Mouse (Mus musculus): ENCODE data around the gene 4930432M17Rik. TPM values are rescaled to one million over a fixed set of nuclear protein-coding genes. Genes with fewer than 3 reads are reported as not detected.
A peak's percentile ranks its signal among the peaks of the same experiment; 100 is the strongest.

4930432M17Rik gene
- total and polyA plus RNA-seq, 2 experiments from 2014 or later: not detected

DNA sequence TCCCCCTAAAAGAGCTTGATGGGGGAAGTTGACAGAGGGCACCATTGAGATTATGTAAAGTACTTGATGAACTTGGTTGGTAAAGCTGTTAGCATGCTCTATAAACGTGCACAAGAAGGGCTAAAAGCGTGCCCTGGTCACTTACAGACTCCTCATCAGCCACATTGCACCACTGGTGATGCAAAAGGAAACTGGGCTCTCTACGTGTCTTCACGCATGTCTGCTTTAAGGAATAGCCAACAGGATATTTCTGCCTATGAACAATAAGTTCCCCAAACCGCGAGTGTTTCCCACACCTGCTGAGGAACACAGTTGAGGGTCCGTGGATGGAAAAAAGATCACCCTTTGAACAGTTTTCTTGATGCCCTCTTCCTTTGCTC lies 51.1 kb downstream of the 4930432M17Rik start:
- 65% methylated on average over 7 of the region's 7 CpGs for WGBS
- Histone ChIP-seq H3K36me3 (replicated peaks; ENCODE audit: control insufficient read depth, insufficient read depth, low read length) (no peaks in the 10 kb centered on the region), H3K27ac (ENCODE audit: low read depth) (no peak overlapping the region), H3K9me3 (replicated peaks; ENCODE audit: control insufficient read depth, low read length) (no peaks in the 10 kb centered on the region), H3K27me3 (ENCODE audit: control insufficient read depth, insufficient read depth, low read length) (no peaks in the 10 kb centered on the region), H3K4me2 (ENCODE audit: low read depth, low read length) (no peak overlapping the region), H3K4me3 (ENCODE audit: low read depth, low read length) (no peak overlapping the region), H3K4me1 (ENCODE audit: control insufficient read depth, insufficient read depth) (0 out of 2 replicates have a peak, but pooled peaks cover 8% of the 10 kb centered on the region), H3K9ac (replicated peaks; ENCODE audit: low read depth, low read length) (no peak overlapping the region)
- TF ChIP-seq EP300 (IDR thresholded peaks at IDR 0.05; ENCODE audit: low read depth) (no peak), CTCF (IDR thresholded peaks at IDR 0.05; ENCODE audit: low read depth) (no peak)
- ATAC-seq (ENCODE audit: insufficient read depth, low read depth): no peak
- DNase-seq (ENCODE audit: low spot score): no peak

- Histone ChIP-seq H3K4me1 (ENCODE audit: control insufficient read depth, insufficient read depth) (0 out of 2 replicates have a peak, but pooled peaks cover 8% of the 10 kb centered on the region), H3K9me3 (replicated peaks; ENCODE audit: control insufficient read depth, low read length) (no peaks in the 10 kb centered on the region), H3K9ac (replicated peaks; ENCODE audit: low read depth, low read length) (peak within 1 kb of the TSS; percentile 47), H3K27ac (ENCODE audit: low read depth) (peak within 1 kb of the TSS; percentile 56), H3K27me3 (ENCODE audit: control insufficient read depth, insufficient read depth, low read length) (no peaks in the 10 kb centered on the region), H3K4me2 (ENCODE audit: low read depth, low read length) (peak within 1 kb of the TSS; percentile 84), H3K36me3 (replicated peaks; ENCODE audit: control insufficient read depth, insufficient read depth, low read length) (no peaks in the 10 kb centered on the region), H3K4me3 (ENCODE audit: low read depth, low read length) (peak within 1 kb of the TSS; percentile 69)
- TF ChIP-seq CTCF (IDR thresholded peaks at IDR 0.05; ENCODE audit: low read depth) (peak; percentile 68), EP300 (IDR thresholded peaks at IDR 0.05; ENCODE audit: low read depth) (peak; percentile 48; the same call in 1 of the 2 replicates)
- peak; percentile 83 for ATAC-seq (ENCODE audit: insufficient read depth, low read depth)
- peak; percentile 67 for DNase-seq (ENCODE audit: low spot score)
- under 1% methylated on average over 59 of the region's 73 CpGs for WGBS
Measured at GRCm38 (mm10) chr3:121722971-121723844, 52.6 kb downstream of the 4930432M17Rik start, which contains the start of gene F3. Gene F3 (plus strand): TSS chr3:121723537.

DNA sequence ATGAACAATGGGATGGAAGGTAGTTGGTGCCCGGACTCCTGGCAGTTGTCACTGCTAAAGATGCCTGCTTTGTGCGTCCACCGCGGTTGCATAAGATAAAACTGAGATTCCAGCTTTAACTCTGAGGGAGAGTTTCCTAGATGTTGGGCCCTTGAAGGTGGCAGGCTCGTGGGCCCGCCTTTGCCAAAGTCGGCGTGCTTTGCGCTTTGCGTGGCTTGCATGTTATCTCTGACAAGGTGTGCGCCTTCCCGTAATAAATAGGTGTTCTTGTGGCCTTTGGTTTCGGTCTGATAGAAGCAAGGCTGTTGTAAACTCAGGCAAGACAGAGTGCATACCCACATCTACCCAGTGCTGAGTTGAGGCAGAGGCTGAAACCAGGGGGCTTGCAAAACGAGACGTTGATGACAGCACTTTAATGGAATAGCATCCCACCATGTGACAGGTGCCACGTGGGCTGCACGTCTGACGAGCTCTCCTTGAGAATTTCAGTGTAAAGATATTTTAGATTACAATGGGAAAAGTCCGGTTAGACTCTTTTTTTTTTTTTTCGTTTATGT lies 53.5 kb downstream of the 4930432M17Rik start:
- Histone ChIP-seq H3K27me3 (ENCODE audit: control insufficient read depth, insufficient read depth, low read length) (no peaks in the 10 kb centered on the region), H3K9ac (replicated peaks; ENCODE audit: low read depth, low read length) (peak overlapping the region; percentile 47), H3K27ac (ENCODE audit: low read depth) (peak overlapping the region; percentile 56), H3K36me3 (replicated peaks; ENCODE audit: control insufficient read depth, insufficient read depth, low read length) (no peaks in the 10 kb centered on the region; the same call in 1 of the 2 replicates), H3K4me1 (ENCODE audit: control insufficient read depth, insufficient read depth) (0 out of 2 replicates have a peak, but pooled peaks cover 8% of the 10 kb centered on the region), H3K4me2 (ENCODE audit: low read depth, low read length) (peak overlapping the region; percentile 84), H3K4me3 (ENCODE audit: low read depth, low read length) (peak overlapping the region; percentile 69), H3K9me3 (replicated peaks; ENCODE audit: control insufficient read depth, low read length) (no peaks in the 10 kb centered on the region)
- TF ChIP-seq CTCF (IDR thresholded peaks at IDR 0.05; ENCODE audit: low read depth): no peak
- TF ChIP-seq EP300 (IDR thresholded peaks at IDR 0.05; ENCODE audit: low read depth): no peak
- ATAC-seq (ENCODE audit: insufficient read depth, low read depth) (peak; percentile 30; the same call in 1 of the 2 replicates), DNase-seq (ENCODE audit: low spot score) (no peak)
- WGBS: 4% methylated on average over 20 of the region's 20 CpGs

GRCm38 (mm10) chr3:121724553-121724952 lies 54.0 kb downstream of the 4930432M17Rik start:
- DNase-seq (ENCODE audit: low spot score) (no peak), ATAC-seq (ENCODE audit: insufficient read depth, low read depth) (no peak)
- TF ChIP-seq CTCF (IDR thresholded peaks at IDR 0.05; ENCODE audit: low read depth): no peak
- TF ChIP-seq EP300 (IDR thresholded peaks at IDR 0.05; ENCODE audit: low read depth): no peak
- H3K27ac ChIP-seq (ENCODE audit: low read depth): peak overlapping the region; percentile 55; the same call in 1 of the 2 replicates
- H3K4me3 ChIP-seq (ENCODE audit: low read depth, low read length): peak overlapping the region; percentile 69
- H3K4me1 ChIP-seq (ENCODE audit: control insufficient read depth, insufficient read depth): 0 out of 2 replicates have a peak, but pooled peaks cover 8% of the 10 kb centered on the region
- H3K4me2 ChIP-seq (ENCODE audit: low read depth, low read length): peak overlapping the region; percentile 84
- H3K36me3 ChIP-seq (replicated peaks; ENCODE audit: control insufficient read depth, insufficient read depth, low read length): peaks cover under 1% of the 10 kb centered on the region
- 28% methylated on average over 12 of the region's 12 CpGs for WGBS
- peak overlapping the region; percentile 47; the same call in 1 of the 2 replicates for H3K9ac ChIP-seq (replicated peaks; ENCODE audit: low read depth, low read length)
- H3K9me3 ChIP-seq (replicated peaks; ENCODE audit: control insufficient read depth, low read length): no peaks in the 10 kb centered on the region
- no peaks in the 10 kb centered on the region for H3K27me3 ChIP-seq (ENCODE audit: control insufficient read depth, insufficient read depth, low read length)

DNA sequence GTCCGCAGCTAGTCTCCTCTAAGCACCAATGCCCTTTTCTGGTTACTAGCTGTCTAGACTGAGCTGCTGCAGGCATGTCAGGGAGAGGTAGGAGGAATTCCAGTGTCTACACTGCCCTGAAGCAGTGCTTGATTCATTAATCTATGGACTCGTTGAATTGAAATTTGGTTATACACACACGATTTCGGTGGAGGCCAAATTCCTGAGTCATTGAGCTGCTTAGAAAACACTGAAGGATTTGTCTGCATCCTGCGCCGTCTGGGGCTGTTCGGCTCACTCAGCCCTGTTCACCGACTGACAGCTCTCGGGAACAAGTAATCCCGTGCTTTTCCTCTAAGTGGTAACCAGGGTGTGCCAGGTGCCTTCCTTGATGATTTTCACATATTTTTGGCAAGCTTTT lies 55.1 kb downstream of the 4930432M17Rik start:
- 0 out of 2 replicates have a peak, but pooled peaks cover 8% of the 10 kb centered on the region for H3K4me1 ChIP-seq (ENCODE audit: control insufficient read depth, insufficient read depth)
- ATAC-seq (ENCODE audit: insufficient read depth, low read depth) (no peak), DNase-seq (ENCODE audit: low spot score) (no peak)
- H3K9me3 ChIP-seq (replicated peaks; ENCODE audit: control insufficient read depth, low read length): no peaks in the 10 kb centered on the region
- H3K9ac ChIP-seq (replicated peaks; ENCODE audit: low read depth, low read length): no peak overlapping the region
- WGBS: 66% methylated on average over 10 of the region's 10 CpGs
- H3K36me3 ChIP-seq (replicated peaks; ENCODE audit: control insufficient read depth, insufficient read depth, low read length): peaks cover 10% of the 10 kb centered on the region
- H3K27me3 ChIP-seq (ENCODE audit: control insufficient read depth, insufficient read depth, low read length): no peaks in the 10 kb centered on the region
- no peak overlapping the region for H3K4me3 ChIP-seq (ENCODE audit: low read depth, low read length)
- H3K27ac ChIP-seq (ENCODE audit: low read depth): peak overlapping the region; percentile 7
- TF ChIP-seq EP300 (IDR thresholded peaks at IDR 0.05; ENCODE audit: low read depth): no peak
- H3K4me2 ChIP-seq (ENCODE audit: low read depth, low read length): no peak overlapping the region
